In the genomic region with DNA sequence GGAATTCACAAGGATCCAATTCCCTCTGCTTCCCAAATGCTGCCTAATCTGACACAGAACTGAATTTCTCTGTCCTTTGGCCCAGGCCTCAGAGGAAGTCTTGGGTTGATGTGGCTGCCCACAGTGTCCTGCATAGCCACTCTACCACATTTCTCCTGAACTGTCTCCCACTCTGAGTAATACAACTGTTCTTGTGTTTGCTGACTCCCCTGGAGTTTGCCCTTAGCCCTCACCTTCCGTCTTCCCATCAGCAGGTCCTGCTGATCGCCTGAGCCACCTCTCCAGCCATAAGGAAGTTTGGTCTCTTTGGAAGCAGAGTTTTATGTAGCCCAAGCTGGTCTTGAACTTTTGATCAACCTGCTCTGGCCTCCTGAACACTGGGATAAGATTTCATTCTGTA, we compare ENCODE assay signal across 26 mouse cellular contexts.
"Had no signal": no experiment of that assay in that cellular context is flagged by ENCODE, and none has a peak within 500 bp of the region (broad histone marks: within the 10 kb centered on the region; RNA-seq: fewer than 3 reads in every experiment).

No protein-coding gene starts in this region.

- H3K27ac ChIP-seq: kidney, postnatal 0 days; layer of hippocampus, adult 2 months; limb, embryonic 10.5 days; limb, embryonic 13.5 days; liver, embryonic 12.5 days; liver, embryonic 15.5 days; lung, embryonic 15.5 days; midbrain, embryonic 12.5 days; midbrain, embryonic 15.5 days; neural tube, embryonic 12.5 days; neural tube, embryonic 15.5 days; stomach, embryonic 15.5 days had no signal

- H3K36me3 ChIP-seq: limb, embryonic 10.5 days; limb, embryonic 13.5 days; liver, embryonic 12.5 days; liver, embryonic 15.5 days; lung, embryonic 15.5 days; midbrain, embryonic 12.5 days; midbrain, embryonic 15.5 days; neural tube, embryonic 12.5 days; stomach, embryonic 15.5 days had no signal

- H3K9me3 ChIP-seq: limb, embryonic 10.5 days; limb, embryonic 13.5 days; liver, embryonic 12.5 days; liver, embryonic 15.5 days; lung, embryonic 15.5 days; midbrain, embryonic 12.5 days; midbrain, embryonic 15.5 days; neural tube, embryonic 12.5 days; neural tube, embryonic 15.5 days; stomach, embryonic 15.5 days had no signal

- ATAC-seq: liver, embryonic 12.5 days; midbrain, embryonic 15.5 days had no signal

- DNase-seq: kidney, adult 2 months; kidney, postnatal 25 days; layer of hippocampus, adult 9-11 months; liver; lung, adult 18-20 months; lung, postnatal 10 days; lung, postnatal 36 days; right cerebral cortex, adult 18-20 months; right cerebral cortex, postnatal 14 days; right cerebral cortex, postnatal 4 days; spleen, adult 18-20 months; thymus, adult 18-20 months; thymus, postnatal 14 days; thymus, postnatal 4 days had no signal

- H3K4me3 ChIP-seq: layer of hippocampus, adult 2 months; limb, embryonic 10.5 days; limb, embryonic 13.5 days; liver, embryonic 12.5 days; liver, embryonic 15.5 days; lung, embryonic 15.5 days; midbrain, embryonic 12.5 days; midbrain, embryonic 15.5 days; neural tube, embryonic 12.5 days; neural tube, embryonic 15.5 days; stomach, embryonic 15.5 days had no signal

- H3K4me1 ChIP-seq: limb, embryonic 10.5 days; limb, embryonic 13.5 days; liver, embryonic 12.5 days; liver, embryonic 15.5 days; lung, embryonic 15.5 days; midbrain, embryonic 12.5 days; midbrain, embryonic 15.5 days; neural tube, embryonic 12.5 days; neural tube, embryonic 15.5 days; stomach, embryonic 15.5 days had no signal

- H3K27me3 ChIP-seq: limb, embryonic 13.5 days; liver, embryonic 12.5 days; liver, embryonic 15.5 days; lung, embryonic 15.5 days; midbrain, embryonic 12.5 days; midbrain, embryonic 15.5 days; neural tube, embryonic 12.5 days; neural tube, embryonic 15.5 days; stomach, embryonic 15.5 days had no signal
